Mouse (Mus musculus): ENCODE data around the gene Pdlim5. TPM values are rescaled to one million over a fixed set of nuclear protein-coding genes. Genes with fewer than 3 reads are reported as not detected.
A peak's percentile ranks its signal among the peaks of the same experiment; 100 is the strongest.

The Pdlim5 gene
- total RNA-seq, 2 experiments from 2014 or later = 17.9 to 20.0 TPM

GRCm38 (mm10) chr3:142212821-142213220, 182.7 kb downstream of the Pdlim5 start:
- no peak for ATAC-seq (replicated peaks; ENCODE audit: low FRiP score, low TSS enrichment, poor library complexity, severe bottlenecking)

- no peak for ATAC-seq (replicated peaks; ENCODE audit: low FRiP score, low TSS enrichment, poor library complexity, severe bottlenecking)
These were observed 183.3 kb downstream of the Pdlim5 start for GRCm38 (mm10) chr3:142212186-142212585.

GRCm38 (mm10) chr3:142209981-142210380, 185.5 kb downstream of the Pdlim5 start:
- ATAC-seq (replicated peaks; ENCODE audit: low FRiP score, low TSS enrichment, poor library complexity, severe bottlenecking) = no peak

GRCm38 (mm10) chr3:142209057-142209456, 186.4 kb downstream of the Pdlim5 start:
- no peak for ATAC-seq (replicated peaks; ENCODE audit: low FRiP score, low TSS enrichment, poor library complexity, severe bottlenecking)

- no peak for ATAC-seq (replicated peaks; ENCODE audit: low FRiP score, low TSS enrichment, poor library complexity, severe bottlenecking)
These were observed 188.0 kb downstream of the Pdlim5 start for GRCm38 (mm10) chr3:142207488-142207887.

- ATAC-seq (replicated peaks; ENCODE audit: low FRiP score, low TSS enrichment, poor library complexity, severe bottlenecking) = no peak
These were observed 189.2 kb downstream of the Pdlim5 start for GRCm38 (mm10) chr3:142206316-142206715.

- ATAC-seq (replicated peaks; ENCODE audit: low FRiP score, low TSS enrichment, poor library complexity, severe bottlenecking) = no peak
These were observed 199.4 kb downstream of the Pdlim5 start for GRCm38 (mm10) chr3:142196142-142196541.

GRCm38 (mm10) chr3:142191627-142192026, 203.9 kb downstream of the Pdlim5 start:
- ATAC-seq (replicated peaks; ENCODE audit: low FRiP score, low TSS enrichment, poor library complexity, severe bottlenecking) = 0 out of 2 replicates have a peak, but pooled peaks have one; percentile 37

Other genes with a start within 250 kb of the Pdlim5 start
- not detected in 2 replicates for gene Bmpr1b, start 226.3 kb downstream of the Pdlim5 start, total RNA-seq (2014; fragmentation: Nextera tagmentation)
- not detected in 2 replicates for gene Bmpr1b, start 226.3 kb downstream of the Pdlim5 start, total RNA-seq (2017)
- 5.1 TPM in 1 of 2 replicates, not detected in the other for gene Gbp5, start 98.3 kb upstream of the Pdlim5 start, total RNA-seq (2014; fragmentation: Nextera tagmentation)
- gene Gbp5, start 98.3 kb upstream of the Pdlim5 start, total RNA-seq (2017) = 1.4 and 3.3 TPM in 2 replicates
- gene Gbp7, start 134.6 kb upstream of the Pdlim5 start, total RNA-seq (2014; fragmentation: Nextera tagmentation) = 16.7 and 20.7 TPM in 2 replicates
- gene Gbp7, start 134.6 kb upstream of the Pdlim5 start, total RNA-seq (2017) = 30.8 and 39.6 TPM in 2 replicates
- gene Gbp3, start 164.3 kb upstream of the Pdlim5 start, total RNA-seq (2014; fragmentation: Nextera tagmentation) = 1.5 and 4.9 TPM in 2 replicates
- 4.4 and 9.1 TPM in 2 replicates for gene Gbp3, start 164.3 kb upstream of the Pdlim5 start, total RNA-seq (2017)
- not detected in 2 replicates for gene Gbp2b, start 199.2 kb upstream of the Pdlim5 start, total RNA-seq (2014; fragmentation: Nextera tagmentation)
- gene Gbp2b, start 199.2 kb upstream of the Pdlim5 start, total RNA-seq (2017) = not detected in 2 replicates
- 2.4 and 2.6 TPM in 2 replicates for gene Gbp2, start 224.9 kb upstream of the Pdlim5 start, total RNA-seq (2014; fragmentation: Nextera tagmentation)
- gene Gbp2, start 224.9 kb upstream of the Pdlim5 start, total RNA-seq (2017) = 9.7 and 11.4 TPM in 2 replicates